Mouse (Mus musculus) bone marrow macrophage, adult 2 months (primary cell): ENCODE results near the gene Dock2.

Experiments used
- CTCF ChIP-seq: IDR thresholded peaks from 2 replicates; pipeline ENCODE4 v1.5.1; 2012; ENCODE audit warnings: low read depth, mild to moderate bottlenecking, low read length, moderate library complexity
- POLR2A ChIP-seq: IDR thresholded peaks from 2 replicates; pipeline ENCODE4 v1.6.1; 2012; ENCODE audit warnings: mild to moderate bottlenecking, low read depth, low read length, borderline replicate concordance

GRCm38 (mm10) chr11:34704384-34705107 is 79.1 kb downstream of the Dock2 start:
- no peak for TF ChIP-seq CTCF
- TF ChIP-seq POLR2A: no peak
